Mouse (Mus musculus) neural tube, embryonic 14.5 days (tissue): ENCODE results near the gene Ly6g5b. TPM values are rescaled to one million over a fixed set of nuclear protein-coding genes. Genes with fewer than 3 reads are reported as not detected.

ENCODE experiments used
- ATAC-seq: fragments of 200-750 bp; cut with Nextera tagmentation; 2 replicates; pipeline ENCODE4 v1.8.0; 2017; ENCODE audit warnings: low read depth, mild to moderate bottlenecking, moderate TSS enrichment, moderate library complexity
- H3K27ac ChIP-seq: fragments of 300-500 bp; sonication (generic); 2 replicates; pipeline ENCODE4 v1.5.1; 2014; ENCODE audit warnings: low read depth, mild to moderate bottlenecking, control low read depth, low read length, moderate library complexity, mixed read lengths
- H3K27me3 ChIP-seq: fragments of 300-500 bp; sonication (generic); 2 replicates; pipeline ENCODE4 v1.6.1; 2014; ENCODE audit warnings: low read length; ENCODE audit not compliant: control insufficient read depth, insufficient read depth
- H3K36me3 ChIP-seq: fragments of 300-500 bp; sonication (generic); 2 replicates; pipeline ENCODE4 v1.6.1; 2014; ENCODE audit warnings: low read length, mixed read lengths; ENCODE audit not compliant: control insufficient read depth, insufficient read depth
- H3K4me1 ChIP-seq: fragments of 300-500 bp; sonication (generic); 2 replicates; pipeline ENCODE4 v1.6.1; 2014; ENCODE audit warnings: low read length; ENCODE audit not compliant: control insufficient read depth, insufficient read depth
- H3K4me2 ChIP-seq: fragments of 300-500 bp; sonication (generic); 2 replicates; pipeline ENCODE4 v1.6.1; 2014; ENCODE audit warnings: mild to moderate bottlenecking, low read depth, low read length, control low read depth
- H3K4me3 ChIP-seq: fragments of 300-500 bp; sonication (generic); 2 replicates; pipeline ENCODE4 v1.5.1; 2014; ENCODE audit warnings: low read depth, low read length, control low read depth, mixed read lengths
- H3K9ac ChIP-seq: fragments of 300-500 bp; sonication (generic); replicated peaks from 2 replicates; pipeline ENCODE4 v1.6.1; 2014; ENCODE audit warnings: low read depth, mild to moderate bottlenecking, control low read depth, low read length, mixed read lengths
- H3K9me3 ChIP-seq: fragments of 300-500 bp; sonication (generic); 2 replicates; pipeline ENCODE4 v1.6.1; 2016; ENCODE audit warnings: low read length; ENCODE audit not compliant: control insufficient read depth
- WGBS: fragments of 180-500 bp; shearing (Covaris S2); extraction: QIAGEN DNeasy Blood & Tissue Kit; methylation state at CpG from one replicate; pipeline ENCODE4 v1.1.7; 2014; 5-methylcytosine and 5-hydroxymethylcytosine counted together
- polyA plus RNA-seq: library from polyadenylated mRNA; unstranded; fragments of >200 nt; fragmentation: Nextera tagmentation; extraction: Ambion mirVana; gene quantifications from 2 replicates; pipeline ENCODE4 v1.2.1, GENCODE M21; 2014

Gene Ly6g5b
- polyA plus RNA-seq, 1 experiment from 2014 or later, result 0.92 TPM

- no peak overlapping the region for H3K4me3 ChIP-seq
- H3K9ac ChIP-seq, result no peak overlapping the region
- no peak overlapping the region for H3K27ac ChIP-seq
- WGBS, result 68% methylated on average over 9 of the region's 9 CpGs
- no peaks in the 10 kb centered on the region for H3K36me3 ChIP-seq
- no peaks in the 10 kb centered on the region for H3K9me3 ChIP-seq
- H3K4me2 ChIP-seq, result no peak overlapping the region
- peaks cover 5% of the 10 kb centered on the region; the same call in 1 of the 2 replicates for H3K4me1 ChIP-seq
- H3K27me3 ChIP-seq, result no peaks in the 10 kb centered on the region
- ATAC-seq, result no peak
These were observed 35.5 kb downstream of the Ly6g5b start for GRCm38 (mm10) chr17:35079778-35080177.

- no peaks in the 10 kb centered on the region for H3K27me3 ChIP-seq
- no peaks in the 10 kb centered on the region for H3K9me3 ChIP-seq
- H3K27ac ChIP-seq, result no peak within 1 kb of the TSS
- ATAC-seq, result peak; percentile 38; the same call in 1 of the 2 replicates
- H3K4me3 ChIP-seq, result peak within 1 kb of the TSS; percentile 9
- peak within 1 kb of the TSS; percentile 15; the same call in 1 of the 2 replicates for H3K4me2 ChIP-seq
- H3K9ac ChIP-seq, result no peak within 1 kb of the TSS
- no peaks in the 10 kb centered on the region for H3K36me3 ChIP-seq
- peaks cover 5% of the 10 kb centered on the region; the same call in 1 of the 2 replicates for H3K4me1 ChIP-seq
- WGBS, result 7% methylated on average over 14 of the region's 14 CpGs
These were observed 37.4 kb downstream of the Ly6g5b start, which contains the start of gene Ly6g6d for GRCm38 (mm10) chr17:35077786-35078233. Gene Ly6g6d (minus strand): TSS chr17:35078065.

GRCm38 (mm10) chr17:35077285-35077684, 37.9 kb downstream of the Ly6g5b start:
- Histone ChIP-seq H3K27ac (no peak overlapping the region), H3K4me3 (no peak overlapping the region), H3K9me3 (no peaks in the 10 kb centered on the region), H3K36me3 (no peaks in the 10 kb centered on the region), H3K4me1 (peaks cover 5% of the 10 kb centered on the region; the same call in 1 of the 2 replicates), H3K27me3 (no peaks in the 10 kb centered on the region), H3K4me2 (no peak overlapping the region; the same call in 1 of the 2 replicates), H3K9ac (no peak overlapping the region)
- 22% methylated on average over 2 of the region's 2 CpGs for WGBS
- ATAC-seq, result no peak

GRCm38 (mm10) chr17:35076507-35077176, 38.6 kb downstream of the Ly6g5b start, which contains the start of gene Ly6g6e:
Gene Ly6g6e (plus strand): TSS chr17:35076902.
- Histone ChIP-seq H3K36me3 (no peaks in the 10 kb centered on the region), H3K9me3 (no peaks in the 10 kb centered on the region), H3K27me3 (no peaks in the 10 kb centered on the region), H3K4me1 (peaks cover 5% of the 10 kb centered on the region; the same call in 1 of the 2 replicates), H3K27ac (no peak within 1 kb of the TSS), H3K4me3 (peak within 1 kb of the TSS; percentile 9), H3K4me2 (peak within 1 kb of the TSS; percentile 15; the same call in 1 of the 2 replicates), H3K9ac (no peak within 1 kb of the TSS)
- ATAC-seq, result no peak
- WGBS, result 31% methylated on average over 10 of the region's 10 CpGs

DNA sequence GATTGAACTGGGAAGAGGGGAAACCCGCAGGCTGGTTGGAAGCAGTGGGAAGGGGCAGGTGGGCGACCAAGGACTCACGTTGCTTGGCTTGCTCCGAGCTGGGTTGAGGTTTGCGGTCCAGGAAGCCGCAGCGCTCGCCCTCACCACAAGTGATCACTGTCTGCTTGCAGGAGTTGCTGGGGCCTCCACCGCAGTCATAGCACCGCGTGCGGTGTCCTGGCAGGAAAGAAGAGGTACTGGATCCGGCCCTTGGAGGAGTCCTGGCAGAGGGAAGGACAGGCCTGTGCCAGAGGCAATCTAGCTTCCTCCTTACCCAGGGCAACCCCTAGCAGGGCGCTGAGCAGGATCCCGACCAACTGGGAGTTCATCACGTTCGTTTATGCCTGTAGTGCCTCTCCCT, 41.1 kb downstream of the Ly6g5b start:
- Histone ChIP-seq H3K27me3 (no peaks in the 10 kb centered on the region), H3K4me3 (no peak overlapping the region), H3K36me3 (no peaks in the 10 kb centered on the region), H3K4me2 (no peak overlapping the region), H3K9ac (no peak overlapping the region), H3K9me3 (no peaks in the 10 kb centered on the region), H3K27ac (no peak overlapping the region), H3K4me1 (peaks cover 5% of the 10 kb centered on the region; the same call in 1 of the 2 replicates)
- WGBS, result 35% methylated on average over 17 of the region's 17 CpGs
- no peak for ATAC-seq

DNA sequence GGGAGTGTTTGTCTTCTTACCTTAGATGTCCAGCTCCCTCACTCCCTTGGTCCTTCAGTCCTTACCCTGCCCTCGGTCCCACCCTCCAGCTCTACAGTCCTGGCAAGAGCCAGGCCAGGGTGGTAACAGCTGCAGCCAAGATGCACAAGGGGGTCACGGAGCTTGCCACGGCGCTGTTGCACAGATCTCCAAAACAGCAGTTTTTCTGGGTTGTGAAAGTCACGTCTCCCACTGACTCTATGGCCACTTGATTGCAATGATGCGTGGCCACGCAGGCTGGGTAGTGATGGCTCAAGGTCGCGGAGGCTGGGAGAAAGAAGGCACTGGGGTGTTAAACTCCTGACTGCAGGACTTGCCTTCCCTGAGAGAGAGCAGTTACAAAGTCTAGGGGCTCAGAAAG, 43.8 kb downstream of the Ly6g5b start:
- H3K4me2 ChIP-seq, result no peak overlapping the region
- no peak overlapping the region for H3K4me3 ChIP-seq
- ATAC-seq, result no peak
- H3K27ac ChIP-seq, result no peak overlapping the region
- no peaks in the 10 kb centered on the region for H3K36me3 ChIP-seq
- 81% methylated on average over 9 of the region's 9 CpGs for WGBS
- no peaks in the 10 kb centered on the region for H3K27me3 ChIP-seq
- H3K9me3 ChIP-seq, result no peaks in the 10 kb centered on the region
- no peak overlapping the region for H3K9ac ChIP-seq
- H3K4me1 ChIP-seq, result no peaks in the 10 kb centered on the region

DNA sequence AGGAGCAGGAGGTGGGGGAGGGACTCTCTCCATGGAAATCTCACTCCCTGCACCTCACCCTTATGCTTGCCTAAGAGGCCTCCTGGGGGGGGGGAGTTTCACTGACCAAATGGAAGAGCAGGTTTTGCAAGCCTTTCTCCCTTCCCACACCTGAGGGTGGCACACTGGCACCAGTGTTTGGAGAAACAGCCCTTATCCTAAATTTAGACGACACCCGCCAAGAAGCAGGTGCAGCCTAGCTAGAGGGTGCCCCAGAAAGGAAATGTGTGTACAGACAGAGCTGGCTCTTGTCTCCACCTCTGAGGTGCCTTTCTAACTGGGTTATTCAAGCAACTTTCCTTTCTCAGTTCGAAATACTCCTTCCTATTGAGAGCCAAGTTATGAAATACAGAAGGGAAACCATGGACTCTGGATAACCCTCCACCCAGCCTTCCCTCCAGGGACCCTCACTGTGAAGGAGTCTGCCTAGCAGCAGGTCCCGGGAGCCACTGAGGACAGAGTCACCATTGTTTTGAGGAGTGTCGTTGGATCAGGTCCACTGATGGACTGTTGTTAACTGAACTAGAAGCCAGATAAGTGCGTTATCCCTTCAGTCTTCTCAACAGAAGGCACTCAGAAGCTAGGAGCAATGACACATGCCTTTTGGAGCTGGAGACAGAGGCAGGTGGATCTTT, 44.5 kb downstream of the Ly6g5b start:
- 68% methylated on average over 6 of the region's 6 CpGs for WGBS
- H3K4me1 ChIP-seq, result no peaks in the 10 kb centered on the region
- H3K4me3 ChIP-seq, result no peak overlapping the region
- H3K27ac ChIP-seq, result no peak overlapping the region
- no peaks in the 10 kb centered on the region for H3K9me3 ChIP-seq
- no peaks in the 10 kb centered on the region for H3K27me3 ChIP-seq
- H3K36me3 ChIP-seq, result no peaks in the 10 kb centered on the region
- H3K4me2 ChIP-seq, result no peak overlapping the region
- H3K9ac ChIP-seq, result no peak overlapping the region
- ATAC-seq, result no peak

- H3K4me3 ChIP-seq, result no peak overlapping the region
- 0 out of 2 replicates have a peak, but pooled peaks cover 6% of the 10 kb centered on the region for H3K27me3 ChIP-seq
- WGBS, result 86% methylated on average over 17 of the region's 17 CpGs
- no peak overlapping the region for H3K4me2 ChIP-seq
- no peak overlapping the region for H3K9ac ChIP-seq
- no peak for ATAC-seq
- no peaks in the 10 kb centered on the region for H3K36me3 ChIP-seq
- H3K9me3 ChIP-seq, result no peaks in the 10 kb centered on the region
- 0 out of 2 replicates have a peak, but pooled peaks cover 9% of the 10 kb centered on the region for H3K4me1 ChIP-seq
- no peak overlapping the region for H3K27ac ChIP-seq
These were observed 46.9 kb downstream of the Ly6g5b start for GRCm38 (mm10) chr17:35068213-35068914.
